Mouse (Mus musculus) thymus, adult 2 months (tissue): ENCODE results near the gene Gtf2a1l.

Experiments used
- CTCF ChIP-seq: fragments of 200-500 bp; IDR thresholded peaks from 2 replicates; pipeline ENCODE4 v1.5.1; 2012; ENCODE audit warnings: mild to moderate bottlenecking, control low read depth, low read length, moderate library complexity, borderline replicate concordance; ENCODE audit not compliant: control insufficient read depth, poor library complexity, insufficient read depth; ENCODE audit errors: extremely low read depth
- POLR2A ChIP-seq: fragments of 200-500 bp; IDR thresholded peaks from 2 replicates; pipeline ENCODE4 v1.6.1; 2012; ENCODE audit warnings: mild to moderate bottlenecking, low read length, control low read depth, moderate library complexity; ENCODE audit not compliant: control insufficient read depth, poor library complexity, insufficient read depth; ENCODE audit errors: extremely low read depth

DNA sequence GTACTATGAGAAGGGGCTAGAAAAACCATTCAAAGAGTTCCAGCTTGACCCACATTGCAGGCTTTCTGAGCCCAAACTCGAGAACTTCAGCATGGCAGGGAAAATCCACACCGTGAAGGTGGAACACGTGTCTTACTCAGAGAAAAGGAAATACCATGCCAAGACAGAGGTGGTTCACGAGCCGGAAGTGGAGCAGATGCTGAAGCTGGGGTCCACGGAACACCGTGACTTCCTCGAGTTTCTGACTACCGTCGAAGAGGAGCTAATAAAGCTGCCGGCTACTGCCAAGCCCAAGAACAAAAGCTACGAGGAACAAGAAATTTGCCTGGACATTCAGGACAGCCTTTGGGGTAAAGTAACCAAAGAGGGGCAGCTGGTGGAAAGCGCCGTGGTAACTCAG lies 32.4 kb upstream of the Gtf2a1l start:
- TF ChIP-seq POLR2A (no peak), CTCF (no peak)
